Mouse (Mus musculus) kidney, embryonic 16.5 days (tissue): Measurements from ENCODE around the gene Lbx1. TPM values are rescaled to one million over a fixed set of nuclear protein-coding genes. Genes with fewer than 3 reads are reported as not detected.

Experiments
- ATAC-seq: fragments of 200-750 bp; cut with Nextera tagmentation; 2 replicates; pipeline ENCODE4 v1.8.0; 2017; ENCODE audit warnings: moderate TSS enrichment; ENCODE audit not compliant: low FRiP score, low TSS enrichment
- H3K27ac ChIP-seq: fragments of 300-500 bp; sonication (generic); 2 replicates; pipeline ENCODE4 v1.5.1; 2014; ENCODE audit warnings: low read length
- H3K27me3 ChIP-seq: fragments of 300-500 bp; sonication (generic); 2 replicates; pipeline ENCODE4 v1.6.1; 2014; ENCODE audit warnings: low read length, control low read depth, mixed read lengths; ENCODE audit not compliant: insufficient read depth
- H3K36me3 ChIP-seq: fragments of 300-500 bp; sonication (generic); 2 replicates; pipeline ENCODE4 v1.6.1; 2014; ENCODE audit warnings: low read length, control low read depth, mixed read lengths; ENCODE audit not compliant: insufficient read depth
- H3K4me1 ChIP-seq: fragments of 300-500 bp; sonication (generic); 2 replicates; pipeline ENCODE4 v1.6.1; 2014; ENCODE audit warnings: low read length, control low read depth, mixed read lengths; ENCODE audit not compliant: insufficient read depth
- H3K4me2 ChIP-seq: fragments of 300-500 bp; sonication (generic); replicated peaks from 2 replicates; pipeline ENCODE4 v1.6.1; 2014; ENCODE audit warnings: low read depth, low read length
- H3K4me3 ChIP-seq: fragments of 300-500 bp; sonication (generic); 2 replicates; pipeline ENCODE4 v1.5.1; 2014; ENCODE audit warnings: mild to moderate bottlenecking, low read length
- H3K9ac ChIP-seq: fragments of 300-500 bp; sonication (generic); replicated peaks from 2 replicates; pipeline ENCODE4 v1.6.1; 2014; ENCODE audit warnings: low read length
- H3K9me3 ChIP-seq: fragments of 300-500 bp; sonication (generic); 2 replicates; pipeline ENCODE4 v1.6.1; 2016; ENCODE audit warnings: low read length, control low read depth
- WGBS: fragments of 180-500 bp; shearing (Covaris S2); extraction: QIAGEN DNeasy Blood & Tissue Kit; methylation state at CpG from one replicate; pipeline ENCODE4 v1.1.7; 2014; 5-methylcytosine and 5-hydroxymethylcytosine counted together
- polyA plus RNA-seq: library from polyadenylated mRNA; unstranded; fragments of >200 nt; fragmentation: Nextera tagmentation; extraction: Ambion mirVana; gene quantifications from 2 replicates; pipeline ENCODE4 v1.2.1, GENCODE M21; 2015

Gene Lbx1
- polyA plus RNA-seq: not detected in 2 replicates

GRCm38 (mm10) chr19:45235766-45236362, at the start of gene Lbx1:
Lbx1 (minus strand) TSS chr19:45235812.
- Histone ChIP-seq H3K9ac (no peak within 1 kb of the TSS), H3K4me2 (peak within 1 kb of the TSS; percentile 52), H3K36me3 (no peaks in the 10 kb centered on the region), H3K4me3 (peak within 1 kb of the TSS; percentile 40), H3K27me3 (peaks cover 99% of the 10 kb centered on the region), H3K9me3 (no peaks in the 10 kb centered on the region), H3K27ac (no peak within 1 kb of the TSS), H3K4me1 (peaks cover 35% of the 10 kb centered on the region)
- 0% methylated on average over 30 of the region's 30 CpGs for WGBS
- ATAC-seq: no peak

DNA sequence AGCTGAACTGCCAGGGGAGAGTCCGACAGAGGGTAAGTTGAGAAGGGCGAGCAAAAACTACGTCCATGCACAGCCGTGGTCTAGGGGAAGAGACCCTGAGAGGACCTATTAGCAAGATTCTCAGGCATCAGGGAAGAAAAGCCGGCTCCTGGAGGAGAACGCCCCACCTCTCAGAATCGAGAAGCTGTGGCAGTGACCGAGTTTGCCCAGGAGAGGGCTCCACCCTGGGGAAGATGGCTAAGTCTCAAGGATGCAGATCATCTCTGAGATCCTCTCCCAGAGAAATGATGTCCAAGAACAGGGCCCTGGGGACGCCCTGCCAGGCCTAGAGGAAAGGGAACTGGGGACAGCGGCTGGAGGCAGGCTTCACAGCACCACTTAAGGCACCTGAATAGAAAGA, 47.7 kb upstream of the Lbx1 start:
- no peaks in the 10 kb centered on the region for H3K9me3 ChIP-seq
- H3K4me2 ChIP-seq: peak overlapping the region; percentile 34
- 8% methylated on average over 10 of the region's 10 CpGs for WGBS
- H3K4me3 ChIP-seq: no peak overlapping the region
- H3K4me1 ChIP-seq: 0 out of 2 replicates have a peak, but pooled peaks cover 3% of the 10 kb centered on the region
- no peak overlapping the region for H3K27ac ChIP-seq
- no peaks in the 10 kb centered on the region for H3K36me3 ChIP-seq
- H3K27me3 ChIP-seq: 0 out of 2 replicates have a peak, but pooled peaks cover 2% of the 10 kb centered on the region
- no peak for ATAC-seq
- no peak overlapping the region for H3K9ac ChIP-seq

DNA sequence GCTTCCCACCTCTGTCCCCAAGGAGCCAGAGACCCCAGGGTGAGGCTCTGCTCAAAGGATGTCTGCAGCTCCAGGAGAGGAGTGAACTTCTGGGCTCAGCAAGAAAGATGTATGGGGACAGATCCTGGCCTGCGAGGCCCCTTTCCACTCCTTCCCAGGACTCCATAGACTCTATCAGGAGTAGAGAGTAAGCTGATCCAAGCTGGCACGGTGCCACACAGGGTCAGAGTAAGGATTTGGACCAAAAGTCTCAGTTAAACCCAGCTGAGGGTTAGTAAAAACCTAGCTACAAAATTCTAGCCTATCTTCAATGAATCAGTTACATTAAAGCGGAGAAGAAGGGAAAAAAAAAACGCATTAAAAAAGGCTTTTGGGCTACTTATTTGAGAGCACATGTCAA, 40.6 kb upstream of the Lbx1 start:
- WGBS: 60% methylated on average over 4 of the region's 4 CpGs

DNA sequence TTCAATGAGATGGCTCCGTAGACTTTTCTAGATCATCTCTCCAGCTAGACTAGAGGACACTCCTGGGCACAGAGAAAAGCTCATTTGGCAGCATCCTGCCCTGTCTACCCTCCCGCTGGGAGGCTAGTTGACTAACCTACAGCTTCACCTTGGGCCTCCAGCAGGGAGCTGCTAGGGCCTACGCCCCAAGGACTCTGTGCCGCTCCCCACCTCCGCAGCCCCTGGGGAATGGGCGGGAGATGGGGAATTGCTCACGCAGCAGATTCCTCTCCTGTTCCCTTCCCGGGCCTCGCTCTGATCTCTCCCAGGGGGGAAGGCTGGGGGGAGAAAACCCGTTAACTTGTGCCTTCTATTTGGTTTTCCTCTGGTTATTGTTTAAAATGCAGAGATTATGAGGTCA, 36.4 kb upstream of the Lbx1 start:
- no peak overlapping the region for H3K4me3 ChIP-seq
- H3K36me3 ChIP-seq: no peaks in the 10 kb centered on the region
- no peak overlapping the region for H3K9ac ChIP-seq
- no peak for ATAC-seq
- H3K4me1 ChIP-seq: peaks cover 15% of the 10 kb centered on the region
- no peaks in the 10 kb centered on the region for H3K9me3 ChIP-seq
- no peak overlapping the region for H3K4me2 ChIP-seq
- 49% methylated on average over 9 of the region's 10 CpGs for WGBS
- no peaks in the 10 kb centered on the region for H3K27me3 ChIP-seq
- no peak overlapping the region for H3K27ac ChIP-seq

More for the DNA sequence above, 40.6 kb upstream of the Lbx1 start:
- ATAC-seq: no peak
- no peaks in the 10 kb centered on the region for H3K36me3 ChIP-seq
- H3K4me2 ChIP-seq: no peak overlapping the region
- no peak overlapping the region for H3K9ac ChIP-seq
- H3K9me3 ChIP-seq: no peaks in the 10 kb centered on the region
- no peaks in the 10 kb centered on the region for H3K27me3 ChIP-seq
- no peak overlapping the region for H3K4me3 ChIP-seq
- H3K27ac ChIP-seq: no peak overlapping the region
- peaks cover 5% of the 10 kb centered on the region for H3K4me1 ChIP-seq

GRCm38 (mm10) chr19:45262995-45263394, 27.4 kb upstream of the Lbx1 start:
- WGBS: 64% methylated on average over 10 of the region's 10 CpGs
- H3K9me3 ChIP-seq: no peaks in the 10 kb centered on the region

GRCm38 (mm10) chr19:45257414-45258326, 22.1 kb upstream of the Lbx1 start:
- Histone ChIP-seq H3K36me3 (no peaks in the 10 kb centered on the region), H3K27ac (no peak overlapping the region), H3K9me3 (no peaks in the 10 kb centered on the region), H3K9ac (no peak overlapping the region), H3K4me2 (no peak overlapping the region), H3K4me1 (no peaks in the 10 kb centered on the region; the same call in 1 of the 2 replicates), H3K4me3 (no peak overlapping the region), H3K27me3 (peaks cover 6% of the 10 kb centered on the region; the same call in 1 of the 2 replicates)
- no peak for ATAC-seq
- 33% methylated on average over 15 of the region's 15 CpGs for WGBS

More at GRCm38 (mm10) chr19:45262995-45263394, 27.4 kb upstream of the Lbx1 start:
- Histone ChIP-seq H3K36me3 (no peaks in the 10 kb centered on the region), H3K9ac (no peak overlapping the region), H3K4me3 (no peak overlapping the region), H3K4me1 (no peaks in the 10 kb centered on the region), H3K27me3 (peaks cover 2% of the 10 kb centered on the region; the same call in 1 of the 2 replicates), H3K4me2 (no peak overlapping the region), H3K27ac (no peak overlapping the region)
- ATAC-seq: no peak

DNA sequence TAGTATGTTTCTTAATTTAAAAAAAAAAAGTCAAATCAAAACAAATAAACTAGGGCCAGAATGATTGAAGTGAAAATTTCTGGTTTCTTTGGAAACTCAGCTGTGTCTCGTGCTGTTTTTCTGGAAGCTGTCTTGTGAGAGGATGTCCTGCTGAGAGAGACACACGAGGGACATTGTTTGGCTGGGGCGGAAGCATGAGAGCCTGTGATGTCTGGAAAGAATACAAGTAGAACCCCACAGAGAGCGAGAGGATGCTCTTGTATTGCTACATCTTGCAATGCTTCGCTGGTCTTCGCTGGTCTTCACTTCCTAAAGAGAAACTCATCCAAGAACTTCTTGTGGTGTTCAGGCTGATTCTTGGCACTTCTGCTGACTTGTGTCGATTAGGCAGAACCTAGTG, 19.2 kb upstream of the Lbx1 start:
- Histone ChIP-seq H3K36me3 (no peaks in the 10 kb centered on the region), H3K27ac (no peak overlapping the region), H3K4me3 (no peak overlapping the region), H3K9ac (no peak overlapping the region), H3K4me2 (no peak overlapping the region), H3K27me3 (peaks cover 6% of the 10 kb centered on the region; the same call in 1 of the 2 replicates), H3K4me1 (no peaks in the 10 kb centered on the region; the same call in 1 of the 2 replicates), H3K9me3 (no peaks in the 10 kb centered on the region)
- WGBS: 87% methylated on average over 7 of the region's 7 CpGs
- no peak for ATAC-seq

DNA sequence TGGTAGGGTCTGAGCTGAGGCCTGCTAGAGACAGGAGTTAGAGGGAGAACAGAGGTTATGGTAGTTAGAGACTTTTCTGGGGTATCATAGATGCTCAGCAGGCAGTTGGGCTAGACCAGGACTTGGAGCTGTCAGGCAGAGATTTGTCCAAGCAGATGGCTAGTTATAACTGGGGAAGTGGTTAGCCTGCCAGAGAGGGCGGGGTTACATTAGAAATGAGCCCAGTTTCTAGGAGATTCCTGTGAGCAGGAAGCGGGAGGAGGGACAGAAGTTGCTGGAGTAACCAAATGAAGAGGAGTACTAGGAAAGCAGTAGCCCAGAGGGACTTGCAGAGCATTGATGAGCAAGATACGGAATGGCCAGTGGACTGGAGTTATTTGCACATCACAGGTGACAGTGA, 16.8 kb upstream of the Lbx1 start:
- 61% methylated on average over 3 of the region's 3 CpGs for WGBS
- H3K36me3 ChIP-seq: no peaks in the 10 kb centered on the region
- H3K4me1 ChIP-seq: no peaks in the 10 kb centered on the region
- H3K9me3 ChIP-seq: no peaks in the 10 kb centered on the region
- no peak overlapping the region for H3K9ac ChIP-seq
- no peak overlapping the region for H3K27ac ChIP-seq
- ATAC-seq: no peak
- no peak overlapping the region for H3K4me2 ChIP-seq
- no peaks in the 10 kb centered on the region; the same call in none of the 2 replicates for H3K27me3 ChIP-seq
- no peak overlapping the region for H3K4me3 ChIP-seq

DNA sequence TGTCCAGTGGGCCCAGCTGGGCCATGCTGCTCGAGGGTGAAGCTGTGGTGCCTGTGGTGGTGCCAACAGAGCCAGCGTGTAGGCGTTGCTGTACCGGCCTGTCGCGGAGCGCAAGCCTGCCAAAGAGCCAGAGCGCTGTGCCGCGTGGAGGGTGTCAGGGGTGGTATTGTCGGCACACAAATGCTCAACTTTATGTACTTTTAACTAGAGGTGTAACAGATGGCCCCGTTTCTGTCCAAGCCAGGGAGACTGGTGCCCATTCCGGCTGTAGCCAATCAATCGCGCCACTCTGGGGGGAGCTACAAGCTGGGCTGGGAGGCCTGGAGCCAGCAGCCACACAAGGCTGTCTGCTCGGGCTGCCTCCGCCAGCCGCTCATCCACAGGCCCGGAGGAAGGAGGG, 13.1 kb upstream of the Lbx1 start:
- Histone ChIP-seq H3K9me3 (no peaks in the 10 kb centered on the region), H3K36me3 (no peaks in the 10 kb centered on the region), H3K4me2 (no peak overlapping the region), H3K9ac (no peak overlapping the region), H3K27me3 (peaks cover 26% of the 10 kb centered on the region), H3K27ac (no peak overlapping the region), H3K4me3 (no peak overlapping the region), H3K4me1 (0 out of 2 replicates have a peak, but pooled peaks cover 2% of the 10 kb centered on the region)
- 73% methylated on average over 19 of the region's 19 CpGs for WGBS
- ATAC-seq: no peak
